Mouse (Mus musculus) bone marrow macrophage, adult 2 months (primary cell): ENCODE measurements around the gene Tbc1d20. TPM values are rescaled to one million over a fixed set of nuclear protein-coding genes. Genes with fewer than 3 reads are reported as not detected.

Experiments used
- H3K27ac ChIP-seq: 2 replicates; pipeline ENCODE4 v1.5.1; 2012; ENCODE audit warnings: low read depth, low read length; ENCODE audit not compliant: insufficient read depth
- H3K4me1 ChIP-seq: 2 replicates; pipeline ENCODE4 v1.6.1; 2012; ENCODE audit warnings: low read length; ENCODE audit not compliant: control insufficient read depth, insufficient read depth
- H3K4me3 ChIP-seq: 2 replicates; pipeline ENCODE4 v1.5.1; 2012; ENCODE audit warnings: mild to moderate bottlenecking, low read length, moderate library complexity; ENCODE audit not compliant: insufficient read depth
- CTCF ChIP-seq: IDR thresholded peaks from 2 replicates; pipeline ENCODE4 v1.5.1; 2012; ENCODE audit warnings: low read depth, mild to moderate bottlenecking, low read length, moderate library complexity
- POLR2A ChIP-seq: IDR thresholded peaks from 2 replicates; pipeline ENCODE4 v1.6.1; 2012; ENCODE audit warnings: mild to moderate bottlenecking, low read depth, low read length, borderline replicate concordance
- polyA plus RNA-seq: library from polyadenylated mRNA; stranded (reverse); fragments of >200 nt; gene quantifications from 2 replicates; pipeline ENCODE4 v1.2.4, GENCODE M21; 2012; ENCODE audit not compliant: missing spikeins, insufficient read depth, insufficient read length

The Tbc1d20 gene
- polyA plus RNA-seq, 1 experiment: 63.6 TPM

- peak overlapping the region; percentile 87 for H3K4me3 ChIP-seq
- H3K4me1 ChIP-seq: peaks cover 31% of the 10 kb centered on the region
- H3K27ac ChIP-seq: no peak overlapping the region
- TF ChIP-seq POLR2A (0 out of 2 replicates have a peak, but pooled peaks have one; percentile 36), CTCF (no peak)
These were observed 375 bp upstream of the Tbc1d20 start for GRCm38 (mm10) chr2:152293179-152293726.

- H3K4me1 ChIP-seq: peaks cover 33% of the 10 kb centered on the region
- peak overlapping the region; percentile 87 for H3K4me3 ChIP-seq
- H3K27ac ChIP-seq: peak overlapping the region; percentile 61
- no peak for TF ChIP-seq CTCF
- no peak for TF ChIP-seq POLR2A
These were observed 913 bp downstream of the Tbc1d20 start for GRCm38 (mm10) chr2:152294541-152294940.

GRCm38 (mm10) chr2:152302862-152303261 lies 9.2 kb downstream of the Tbc1d20 start:
- TF ChIP-seq CTCF (no peak), POLR2A (no peak)
- H3K4me1 ChIP-seq: peaks cover 5% of the 10 kb centered on the region
- no peak overlapping the region for H3K4me3 ChIP-seq
- H3K27ac ChIP-seq: no peak overlapping the region

GRCm38 (mm10) chr2:152303781-152304180 lies 10.2 kb downstream of the Tbc1d20 start:
- Histone ChIP-seq H3K4me3 (no peak overlapping the region), H3K27ac (no peak overlapping the region), H3K4me1 (no peaks in the 10 kb centered on the region)
- TF ChIP-seq POLR2A: no peak

- Histone ChIP-seq H3K4me3 (no peak overlapping the region), H3K4me1 (no peaks in the 10 kb centered on the region), H3K27ac (no peak overlapping the region)
- TF ChIP-seq CTCF (no peak), POLR2A (no peak)
These were observed 11.9 kb downstream of the Tbc1d20 start for GRCm38 (mm10) chr2:152305480-152305879.

GRCm38 (mm10) chr2:152307186-152307585 lies 13.6 kb downstream of the Tbc1d20 start:
- Histone ChIP-seq H3K27ac (no peak overlapping the region), H3K4me1 (no peaks in the 10 kb centered on the region), H3K4me3 (no peak overlapping the region)
- no peak for TF ChIP-seq CTCF
- no peak for TF ChIP-seq POLR2A

- TF ChIP-seq POLR2A (no peak), CTCF (no peak)
- no peaks in the 10 kb centered on the region for H3K4me1 ChIP-seq
- no peak overlapping the region for H3K27ac ChIP-seq
- no peak overlapping the region for H3K4me3 ChIP-seq
These were observed 19.4 kb downstream of the Tbc1d20 start for GRCm38 (mm10) chr2:152312996-152313395.

- no peak for TF ChIP-seq CTCF
- TF ChIP-seq POLR2A: no peak
- no peaks in the 10 kb centered on the region for H3K4me1 ChIP-seq
- no peak overlapping the region for H3K27ac ChIP-seq
- H3K4me3 ChIP-seq: no peak overlapping the region
These were observed 20.3 kb downstream of the Tbc1d20 start for GRCm38 (mm10) chr2:152313926-152314325.

- Histone ChIP-seq H3K27ac (no peak overlapping the region), H3K4me1 (no peaks in the 10 kb centered on the region)
- no peak for TF ChIP-seq CTCF
- no peak for TF ChIP-seq POLR2A
These were observed 23.4 kb downstream of the Tbc1d20 start for GRCm38 (mm10) chr2:152317054-152317453.

GRCm38 (mm10) chr2:152321558-152321957 lies 27.9 kb downstream of the Tbc1d20 start:
- Histone ChIP-seq H3K27ac (no peak overlapping the region), H3K4me1 (no peaks in the 10 kb centered on the region), H3K4me3 (no peak overlapping the region)
- no peak for TF ChIP-seq CTCF
- no peak for TF ChIP-seq POLR2A

More at GRCm38 (mm10) chr2:152317054-152317453, 23.4 kb downstream of the Tbc1d20 start:
- no peak overlapping the region for H3K4me3 ChIP-seq
